Mouse (Mus musculus) c-Kit-negative CD71-positive TER-119-positive erythroid progenitor cells, embryonic 14.5 days (primary cell): ENCODE results near the gene Wfikkn1.
A peak's percentile ranks its signal among the peaks of the same experiment; 100 is the strongest.

Experiments
- DNase-seq: peaks from one replicate; pipeline ENCODE4 v3.0.0-alpha.2; 2013; ENCODE audit warnings: low read depth, low spot score

Gene Wfikkn1

DNA sequence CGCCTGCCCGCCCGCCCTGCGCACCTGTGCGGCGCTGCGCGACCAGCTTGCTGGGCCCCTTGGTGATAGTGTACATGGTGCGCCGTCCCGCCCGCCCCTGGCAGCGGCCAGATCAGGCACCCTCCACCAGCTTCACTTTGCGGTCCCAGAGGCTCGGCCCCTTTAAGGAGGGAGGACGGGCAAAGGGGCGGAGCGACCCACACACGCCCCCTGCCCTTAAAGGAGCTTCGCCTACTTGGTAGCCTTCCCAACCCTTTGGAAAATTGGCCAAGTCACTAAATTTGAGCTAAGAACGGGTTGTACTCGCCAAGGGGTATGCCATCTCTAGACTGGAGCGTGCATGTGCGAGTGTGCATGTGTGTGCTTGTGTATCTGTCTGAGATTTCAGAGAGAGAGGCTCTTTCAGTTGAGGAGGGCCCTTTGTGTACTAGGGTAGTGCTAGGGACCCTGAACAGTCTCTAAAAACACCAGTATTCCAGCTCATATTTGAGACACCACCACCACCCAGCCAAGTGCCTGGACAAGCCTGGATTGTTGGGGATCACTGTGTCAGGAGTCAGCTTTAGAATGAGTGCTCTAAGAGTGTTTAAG, 12.0 kb downstream of the Wfikkn1 start, which contains the start of gene Mcrip2:
Gene Mcrip2 (minus strand): TSS at position 164 of the 591 bp plus-strand sequence.
- no peak for DNase-seq

- DNase-seq: no peak
Measured at GRCm38 (mm10) chr17:25867836-25868600, 12.6 kb downstream of the Wfikkn1 start.

GRCm38 (mm10) chr17:25867509-25867835, 13.2 kb downstream of the Wfikkn1 start:
- no peak for DNase-seq

DNA sequence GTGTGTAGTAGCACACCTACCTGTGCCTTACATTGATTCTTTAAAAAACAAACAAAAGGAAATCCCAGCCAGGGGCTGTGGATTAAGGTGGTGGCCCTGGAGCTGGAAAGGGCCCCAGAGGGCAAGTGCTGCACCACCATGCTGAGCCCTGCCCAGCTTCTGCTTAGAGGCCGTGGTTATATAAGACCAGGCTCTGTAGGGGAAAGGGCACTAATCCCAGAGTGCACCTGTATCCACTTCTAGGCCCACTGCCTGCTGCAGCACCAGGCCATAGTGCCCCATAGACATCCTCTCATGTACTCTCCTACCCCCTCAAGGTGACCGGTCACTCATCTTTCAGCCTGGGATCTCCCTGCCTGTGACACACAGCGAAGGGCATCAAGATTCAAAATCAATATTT, 14.5 kb downstream of the Wfikkn1 start:
- DNase-seq: no peak

DNA sequence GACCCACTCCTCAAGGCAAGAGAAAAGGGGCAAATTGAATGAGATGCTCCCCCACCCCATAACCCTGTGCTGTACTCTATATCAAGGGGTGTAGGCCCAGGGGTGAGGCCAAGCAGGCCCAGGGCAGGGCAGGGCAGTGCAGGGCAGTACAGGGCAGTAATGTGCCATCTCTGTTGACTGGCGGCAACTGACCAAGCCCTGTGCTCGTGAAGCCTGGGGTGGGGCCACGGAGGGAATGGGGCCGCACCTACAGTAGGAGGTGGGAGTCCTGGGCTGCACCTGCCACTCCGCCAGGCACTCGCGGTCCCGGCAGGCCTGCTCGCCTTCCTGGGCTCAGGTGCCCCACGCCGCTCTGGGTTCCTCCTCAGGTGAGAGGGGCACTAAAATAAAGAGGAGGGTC, 15.4 kb downstream of the Wfikkn1 start:
- no peak for DNase-seq

- DNase-seq: no peak
Measured at GRCm38 (mm10) chr17:25864311-25864710, 16.3 kb downstream of the Wfikkn1 start.

- DNase-seq: no peak
Measured at GRCm38 (mm10) chr17:25863681-25864080, 17.0 kb downstream of the Wfikkn1 start.

- DNase-seq: no peak
Measured at GRCm38 (mm10) chr17:25861704-25862612, 18.7 kb downstream of the Wfikkn1 start.

GRCm38 (mm10) chr17:25860832-25861703, 19.6 kb downstream of the Wfikkn1 start, which contains the start of gene Wdr90:
Gene Wdr90 (minus strand): TSS chr17:25861501.
- DNase-seq: peak; percentile 71

GRCm38 (mm10) chr17:25860229-25860628, 20.4 kb downstream of the Wfikkn1 start:
- no peak for DNase-seq

GRCm38 (mm10) chr17:25844396-25844901, 36.2 kb downstream of the Wfikkn1 start, which contains the start of gene Rhot2:
Gene Rhot2 (minus strand): TSS chr17:25844851.
- DNase-seq: peak; percentile 85

DNA sequence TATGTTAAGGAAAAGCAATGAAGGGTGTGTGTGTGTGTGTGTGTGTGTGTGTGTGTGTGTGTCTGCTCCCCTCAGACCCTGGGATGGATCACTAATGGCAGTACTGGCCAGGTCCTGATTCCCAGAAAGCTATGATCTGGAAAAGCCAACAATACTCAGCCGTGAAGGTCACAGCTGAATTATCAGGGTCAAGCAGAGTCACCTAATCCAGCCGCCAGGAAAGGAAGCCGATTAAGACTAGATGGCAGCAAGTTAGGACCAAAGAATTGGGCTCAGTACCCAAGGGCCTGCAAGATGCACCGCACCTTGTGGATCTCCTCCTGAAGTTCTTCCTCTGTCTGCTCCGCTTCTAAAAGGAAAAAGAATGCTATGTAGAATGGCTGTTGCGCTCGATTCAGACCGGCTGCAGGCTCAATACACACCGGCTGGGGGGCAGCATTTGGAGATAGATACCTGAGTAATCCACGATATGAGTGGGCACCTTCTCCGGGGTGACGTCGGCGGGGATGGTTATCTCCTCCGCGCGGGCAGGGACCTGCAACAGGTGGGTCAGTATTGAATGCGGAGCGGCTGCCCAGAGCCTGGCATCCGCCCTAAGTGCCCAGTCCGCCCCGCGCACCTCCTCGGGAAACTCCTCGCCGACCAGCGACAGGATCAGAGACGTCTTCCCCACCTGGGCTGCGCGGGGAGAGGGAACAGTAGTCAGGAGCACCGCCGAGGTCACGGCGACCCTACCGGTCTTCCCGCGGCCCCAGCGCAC, 36.8 kb downstream of the Wfikkn1 start:
- no peak for DNase-seq

GRCm38 (mm10) chr17:25843122-25843521, 37.5 kb downstream of the Wfikkn1 start:
- no peak for DNase-seq

DNA sequence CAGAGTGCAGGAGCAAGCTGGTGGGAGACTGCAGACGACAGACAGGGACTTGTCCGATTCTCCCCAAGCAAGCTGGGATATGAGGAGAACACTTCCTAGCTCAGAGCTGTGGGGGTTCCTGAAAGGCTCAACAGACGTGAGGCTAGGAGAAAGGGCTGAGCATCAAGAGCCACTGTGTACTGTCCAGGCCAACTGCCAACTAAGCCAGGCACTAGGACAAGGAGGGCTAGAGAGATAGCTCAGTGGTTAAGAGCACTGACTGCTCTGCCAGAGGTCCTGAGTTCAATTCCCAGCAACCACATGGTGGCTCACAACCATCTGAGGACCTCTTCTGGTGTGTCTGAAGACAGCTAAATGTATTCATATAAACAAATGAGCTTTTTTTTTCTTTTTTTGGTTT, 38.1 kb downstream of the Wfikkn1 start:
- no peak for DNase-seq

DNA sequence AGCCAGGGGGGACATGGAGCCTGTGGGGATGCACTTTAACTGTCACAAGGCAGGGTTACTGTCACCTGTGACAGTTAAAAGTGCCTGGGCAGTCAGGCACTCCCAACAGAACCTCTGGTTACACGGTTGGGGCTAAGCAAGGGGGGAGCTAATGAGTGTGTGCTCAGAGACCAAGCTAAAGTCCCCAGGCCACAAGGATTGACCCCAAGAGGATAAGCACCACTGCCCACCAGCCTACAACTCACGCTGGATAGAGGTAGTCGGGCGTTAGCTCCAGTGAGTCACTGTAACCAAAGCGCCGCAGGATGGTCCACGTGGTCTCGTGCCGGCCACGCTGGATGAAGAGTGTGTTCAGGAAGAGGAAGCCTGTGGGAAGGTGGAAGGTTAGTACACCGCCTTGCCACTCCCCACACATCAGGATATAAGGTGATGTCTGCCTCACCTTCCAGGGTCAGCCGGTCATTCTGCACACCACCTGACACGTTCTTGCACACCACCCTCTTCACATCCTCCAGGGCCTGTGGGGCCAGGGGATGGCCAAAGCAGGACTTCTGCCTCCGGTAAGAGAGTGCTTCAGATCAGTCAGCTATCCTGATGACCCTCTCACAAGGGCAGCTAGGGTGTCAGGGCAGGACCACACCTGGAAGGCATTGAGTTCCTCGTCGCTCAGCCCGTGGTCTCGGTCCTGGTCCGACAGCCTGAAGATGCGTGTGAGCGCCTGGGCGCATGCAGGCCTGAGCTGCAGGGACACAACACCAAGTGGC, 39.4 kb downstream of the Wfikkn1 start, which contains the start of gene Gm20683:
Gene Gm20683 (minus strand): TSS at position 647 of the 764 bp plus-strand sequence.
- DNase-seq: no peak

GRCm38 (mm10) chr17:25840519-25840918, 40.1 kb downstream of the Wfikkn1 start:
- DNase-seq: no peak

GRCm38 (mm10) chr17:25839455-25840235, 41.0 kb downstream of the Wfikkn1 start:
- DNase-seq: no peak

DNA sequence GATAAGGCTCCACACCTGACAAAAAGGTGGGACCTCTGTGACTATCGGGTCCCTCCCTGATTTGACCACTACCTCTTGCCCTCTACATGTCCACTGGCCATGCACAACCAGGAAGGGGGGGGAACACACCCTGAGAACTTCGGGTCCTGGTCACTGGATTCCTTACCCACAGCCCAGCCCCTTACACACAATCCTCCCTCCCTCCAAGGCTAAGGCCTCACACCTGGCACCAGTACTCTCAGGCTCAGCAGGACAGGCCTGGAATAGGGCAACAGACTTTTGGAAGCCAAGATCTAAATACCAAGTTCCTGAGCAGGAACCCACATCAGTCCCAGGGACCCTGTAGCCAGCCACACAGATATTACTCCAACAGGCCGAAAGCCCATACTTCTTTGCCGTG, 41.8 kb downstream of the Wfikkn1 start:
- no peak for DNase-seq

- DNase-seq: no peak
Measured at GRCm38 (mm10) chr17:25837533-25837932, 43.1 kb downstream of the Wfikkn1 start.
